Mouse (Mus musculus) lung, adult 2 months (tissue): ENCODE results near the gene Coro1c.

Source experiments
- CTCF ChIP-seq: fragments of 200-500 bp; IDR thresholded peaks from 2 replicates; pipeline ENCODE4 v1.5.1; 2011; ENCODE audit warnings: mild to moderate bottlenecking, low read length, control low read depth; ENCODE audit not compliant: insufficient read depth
- POLR2A ChIP-seq: fragments of 200-500 bp; IDR thresholded peaks from 2 replicates; pipeline ENCODE4 v1.6.1; 2011; ENCODE audit warnings: low read depth, mild to moderate bottlenecking, control low read depth, low read length, borderline replicate concordance; ENCODE audit errors: extremely low read depth

DNA sequence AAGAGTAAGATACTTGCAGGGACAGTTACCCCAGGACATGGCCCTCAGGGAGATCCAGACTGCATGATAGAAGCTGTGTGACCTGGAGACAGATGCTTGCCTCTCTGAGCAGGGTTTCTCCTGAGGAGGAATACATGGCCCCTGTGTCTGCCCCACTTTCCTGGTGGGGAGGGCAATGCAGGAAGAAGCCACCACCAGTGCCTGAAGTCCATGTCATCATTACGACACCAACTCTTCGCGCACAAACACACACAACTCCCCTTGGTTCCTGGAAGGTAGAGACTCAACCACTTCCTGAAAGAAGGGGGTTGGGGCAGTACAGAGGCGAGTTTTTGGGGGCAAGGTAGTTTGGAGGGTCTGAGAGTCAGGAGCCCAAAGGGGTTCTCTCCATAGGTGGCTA is 84.3 kb downstream of the Coro1c start:
- TF ChIP-seq CTCF: no peak
- no peak for TF ChIP-seq POLR2A
